Mouse (Mus musculus) forebrain, embryonic 14.5 days (tissue): ENCODE data around the gene H2-Q7. TPM values are rescaled to one million over a fixed set of nuclear protein-coding genes. Genes with fewer than 3 reads are reported as not detected.
"Not testable (repeated sequence)": the region's sequence is repeated elsewhere in the genome, so short reads cannot be mapped to it uniquely, and the experiment has no call there.

Source experiments
- ATAC-seq: fragments of 200-750 bp; cut with Nextera tagmentation; 2 replicates; pipeline ENCODE4 v1.8.0; 2017; ENCODE audit warnings: mild to moderate bottlenecking, moderate library complexity
- DNase-seq: peaks from one replicate; pipeline ENCODE4 v3.0.0-alpha.2; 2015; ENCODE audit warnings: low spot score
- H3K27ac ChIP-seq: fragments of 300-500 bp; sonication (generic); 2 replicates; pipeline ENCODE4 v1.5.1; 2014; ENCODE audit warnings: low read depth, mild to moderate bottlenecking, control low read depth, low read length, moderate library complexity
- H3K27me3 ChIP-seq: fragments of 300-500 bp; sonication (generic); replicated peaks from 2 replicates; pipeline ENCODE4 v1.6.1; 2014; ENCODE audit warnings: low read length, control low read depth, mixed read lengths; ENCODE audit not compliant: control insufficient read depth, insufficient read depth
- H3K36me3 ChIP-seq: fragments of 300-500 bp; sonication (generic); 2 replicates; pipeline ENCODE4 v1.6.1; 2014; ENCODE audit warnings: low read length, control low read depth; ENCODE audit not compliant: control insufficient read depth, insufficient read depth
- H3K4me1 ChIP-seq: fragments of 300-500 bp; sonication (generic); 2 replicates; pipeline ENCODE4 v1.6.1; 2014; ENCODE audit warnings: antibody characterized with exemption, low read length, control low read depth; ENCODE audit not compliant: control insufficient read depth, insufficient read depth
- H3K4me2 ChIP-seq: fragments of 300-500 bp; sonication (generic); 2 replicates; pipeline ENCODE4 v1.6.1; 2014; ENCODE audit warnings: mild to moderate bottlenecking, control low read depth, low read length
- H3K4me3 ChIP-seq: fragments of 300-500 bp; sonication (generic); 2 replicates; pipeline ENCODE4 v1.5.1; 2014; ENCODE audit warnings: low read depth, low read length, control low read depth
- H3K9ac ChIP-seq: fragments of 300-500 bp; sonication (generic); 2 replicates; pipeline ENCODE4 v1.6.1; 2014; ENCODE audit warnings: mild to moderate bottlenecking, low read length, control low read depth, moderate library complexity
- H3K9me3 ChIP-seq: fragments of 300-500 bp; sonication (generic); replicated peaks from 2 replicates; pipeline ENCODE4 v1.6.1; 2016; ENCODE audit warnings: low read length, control low read depth, mixed read lengths; ENCODE audit not compliant: control insufficient read depth
- WGBS: fragments of 180-500 bp; shearing (Covaris S2); extraction: QIAGEN DNeasy Blood & Tissue Kit; methylation state at CpG from one replicate; pipeline ENCODE4 v1.1.7; 2014; 5-methylcytosine and 5-hydroxymethylcytosine counted together
- polyA plus RNA-seq: library from polyadenylated mRNA; unstranded; fragments of >200 nt; fragmentation: Nextera tagmentation; extraction: Ambion mirVana; gene quantifications from 2 replicates; pipeline ENCODE4 v1.2.1, GENCODE M21; 2014

The H2-Q7 gene
- polyA plus RNA-seq, 1 experiment from 2014 or later: 2.0 TPM

- not testable (repeated sequence) for H3K9ac ChIP-seq, H3K36me3 ChIP-seq, H3K9me3 ChIP-seq, H3K4me3 ChIP-seq, DNase-seq, H3K4me1 ChIP-seq, ATAC-seq, H3K27me3 ChIP-seq, H3K27ac ChIP-seq, H3K4me2 ChIP-seq
- 88% methylated on average over 6 of the region's 6 CpGs for WGBS
Observed at GRCm38 (mm10) chr17:35430671-35431070, 8.3 kb upstream of the H2-Q7 start.

- H3K9ac ChIP-seq, H3K9me3 ChIP-seq, DNase-seq, H3K27me3 ChIP-seq, H3K27ac ChIP-seq, H3K4me3 ChIP-seq, ATAC-seq, H3K4me2 ChIP-seq, H3K36me3 ChIP-seq, H3K4me1 ChIP-seq: not testable (repeated sequence)
- WGBS: 83% methylated on average over 3 of the region's 3 CpGs
Observed at GRCm38 (mm10) chr17:35432167-35432566, 6.8 kb upstream of the H2-Q7 start.

GRCm38 (mm10) chr17:35434836-35435235 is 4.1 kb upstream of the H2-Q7 start:
- H3K4me2 ChIP-seq, H3K4me1 ChIP-seq, H3K4me3 ChIP-seq, H3K9me3 ChIP-seq, DNase-seq, ATAC-seq, H3K27me3 ChIP-seq, H3K27ac ChIP-seq, H3K9ac ChIP-seq, H3K36me3 ChIP-seq: not testable (repeated sequence)
- 8% methylated on average over 8 of the region's 8 CpGs for WGBS

- H3K9me3 ChIP-seq, H3K4me1 ChIP-seq, ATAC-seq, H3K36me3 ChIP-seq, DNase-seq, H3K9ac ChIP-seq, H3K27me3 ChIP-seq, H3K4me2 ChIP-seq, H3K27ac ChIP-seq, H3K4me3 ChIP-seq: not testable (repeated sequence)
- 72% methylated on average over 3 of the region's 3 CpGs for WGBS
Observed at GRCm38 (mm10) chr17:35435577-35435976, 3.4 kb upstream of the H2-Q7 start.

- not testable (repeated sequence) for H3K36me3 ChIP-seq, DNase-seq
Observed at GRCm38 (mm10) chr17:35437386-35437936, 1.5 kb upstream of the H2-Q7 start.

GRCm38 (mm10) chr17:35438395-35438794 is 560 bp upstream of the H2-Q7 start:
- WGBS: 77% methylated on average over 1 of the region's 3 CpGs
- not testable (repeated sequence) for H3K27me3 ChIP-seq, ATAC-seq, H3K4me2 ChIP-seq, DNase-seq, H3K4me3 ChIP-seq, H3K4me1 ChIP-seq, H3K27ac ChIP-seq, H3K9me3 ChIP-seq, H3K9ac ChIP-seq, H3K36me3 ChIP-seq

More at GRCm38 (mm10) chr17:35437386-35437936, 1.5 kb upstream of the H2-Q7 start:
- ATAC-seq, H3K27me3 ChIP-seq, H3K4me2 ChIP-seq, H3K4me1 ChIP-seq, H3K4me3 ChIP-seq, H3K27ac ChIP-seq, H3K9ac ChIP-seq, H3K9me3 ChIP-seq: not testable (repeated sequence)
- WGBS: 74% methylated on average over 1 of the region's 1 CpGs

DNA sequence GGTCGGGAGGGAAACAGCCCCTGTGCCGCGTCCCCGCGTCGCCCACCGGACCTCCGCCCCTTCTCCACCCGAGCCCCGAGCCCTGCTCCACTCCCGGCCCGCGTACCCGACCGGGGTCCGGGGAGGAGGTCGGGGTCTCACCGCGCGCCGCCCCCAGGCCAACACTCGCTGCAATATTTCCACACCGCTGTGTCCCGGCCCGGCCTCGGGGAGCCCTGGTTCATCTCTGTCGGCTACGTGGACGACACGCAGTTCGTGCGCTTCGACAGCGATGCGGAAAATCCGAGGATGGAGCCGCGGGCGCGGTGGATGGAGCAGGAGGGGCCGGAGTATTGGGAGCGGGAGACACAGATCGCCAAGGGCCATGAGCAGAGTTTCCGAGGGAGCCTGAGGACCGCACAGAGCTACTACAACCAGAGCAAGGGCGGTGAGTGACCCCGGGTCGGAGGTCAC is 366 bp downstream of the H2-Q7 start:
- H3K4me1 ChIP-seq, H3K9me3 ChIP-seq, DNase-seq, H3K27me3 ChIP-seq, H3K27ac ChIP-seq, H3K36me3 ChIP-seq: not testable (repeated sequence)
- H3K9ac ChIP-seq: peak overlapping the region; percentile 59
- WGBS: 1% methylated on average over 38 of the region's 48 CpGs
- H3K4me2 ChIP-seq: peak overlapping the region; percentile 78
- ATAC-seq: peak; percentile 65
- H3K4me3 ChIP-seq: peak overlapping the region; percentile 37

DNA sequence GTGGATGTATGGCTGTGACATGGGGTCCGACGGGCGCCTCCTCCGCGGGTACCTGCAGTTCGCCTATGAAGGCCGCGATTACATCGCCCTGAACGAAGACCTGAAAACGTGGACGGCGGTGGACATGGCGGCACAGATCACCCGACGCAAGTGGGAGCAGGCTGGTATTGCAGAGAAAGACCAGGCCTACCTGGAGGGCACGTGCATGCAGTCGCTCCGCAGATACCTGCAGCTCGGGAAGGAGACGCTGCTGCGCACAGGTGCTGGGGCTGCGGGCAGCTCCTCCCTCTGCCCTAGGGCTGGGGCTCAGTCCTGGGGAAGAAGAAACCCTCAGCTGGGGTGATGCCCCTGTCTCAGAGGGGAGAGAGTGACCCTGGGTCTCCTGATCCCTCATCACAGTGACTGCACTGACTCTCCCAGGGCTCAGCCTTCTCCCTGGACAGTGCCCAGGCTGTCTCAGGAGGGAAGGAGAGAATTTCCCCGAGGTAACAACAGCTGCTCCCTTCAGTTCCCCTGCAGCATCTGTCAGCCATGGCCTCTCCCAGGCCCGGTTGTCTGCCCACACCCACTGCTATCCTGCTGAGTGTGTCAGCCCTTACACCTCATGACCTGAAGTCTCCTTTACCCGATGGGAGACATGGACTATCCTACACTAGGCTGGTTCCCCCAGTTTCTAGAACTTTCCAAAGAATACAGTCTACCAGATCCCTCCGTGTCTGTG is 1.1 kb downstream of the H2-Q7 start:
- H3K36me3 ChIP-seq, H3K27me3 ChIP-seq, H3K4me1 ChIP-seq, H3K9me3 ChIP-seq, ATAC-seq, H3K27ac ChIP-seq, H3K4me3 ChIP-seq, DNase-seq, H3K4me2 ChIP-seq, H3K9ac ChIP-seq: not testable (repeated sequence)
- 48% methylated on average over 27 of the region's 27 CpGs for WGBS

DNA sequence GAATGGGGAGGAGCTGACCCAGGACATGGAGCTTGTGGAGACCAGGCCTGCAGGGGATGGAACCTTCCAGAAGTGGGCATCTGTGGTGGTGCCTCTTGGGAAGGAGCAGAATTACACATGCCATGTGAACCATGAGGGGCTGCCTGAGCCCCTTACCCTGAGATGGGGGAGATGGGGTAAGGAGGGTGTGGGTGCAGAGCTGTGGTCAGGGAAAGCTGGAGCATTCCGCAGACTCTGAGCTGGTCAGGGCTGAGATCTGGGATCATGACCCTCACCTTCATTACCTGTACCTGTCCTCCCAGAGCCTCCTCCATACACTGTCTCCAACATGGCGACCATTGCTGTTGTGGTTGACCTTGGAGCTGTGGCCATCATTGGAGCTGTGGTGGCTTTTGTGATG is 3.4 kb downstream of the H2-Q7 start:
- not testable (repeated sequence) for H3K4me3 ChIP-seq, H3K36me3 ChIP-seq, ATAC-seq, H3K9me3 ChIP-seq, H3K27ac ChIP-seq, H3K4me2 ChIP-seq, H3K27me3 ChIP-seq, H3K9ac ChIP-seq, DNase-seq, H3K4me1 ChIP-seq
- WGBS: 93% methylated on average over 2 of the region's 2 CpGs
